In genomic region chr2:52499849-52500262, GRCm38 (mm10) we compare ENCODE assay signal across 9 mouse cellular contexts.
DNase-seq lines count a peak whose midpoint lies in the region; ATAC-seq and TF ChIP-seq lines count a peak whose summit lies in the region.
"Had no signal": no experiment of that assay in that cellular context is flagged by ENCODE, and none has a peak within 500 bp of the region (broad histone marks: within the 10 kb centered on the region; RNA-seq: fewer than 3 reads in every experiment).

No protein-coding gene starts in this region.

- H3K36me3 ChIP-seq in hindbrain, postnatal 0 days (ENCODE audit: insufficient read depth, low read length) = no peaks in the 10 kb centered on the region
- H3K36me3 ChIP-seq: G1E had no signal

- no peak for TF ChIP-seq CTCF in hindbrain, postnatal 0 days (IDR thresholded peaks at IDR 0.05; ENCODE audit: low read depth)

- 40% methylated on average over 6 of the region's 6 CpGs for WGBS in hindbrain, postnatal 0 days

- ATAC-seq in hindbrain, postnatal 0 days = peak; percentile 65

- peak overlapping the region; percentile 15; the same call in 1 of the 2 replicates for H3K27ac ChIP-seq in hindbrain, postnatal 0 days

- no peak overlapping the region for H3K9ac ChIP-seq in hindbrain, postnatal 0 days (replicated peaks; ENCODE audit: low read length)

- H3K9me3 ChIP-seq in hindbrain, postnatal 0 days (ENCODE audit: low read length) = no peaks in the 10 kb centered on the region
- H3K9me3 ChIP-seq: G1E had no signal

- H3K4me2 ChIP-seq in hindbrain, postnatal 0 days (ENCODE audit: low read depth, low read length) = no peak overlapping the region

- intact Hi-C loops in heart, postnatal 25 days (cut with DNase I) = no loop called here

- no peak overlapping the region for H3K4me3 ChIP-seq in hindbrain, postnatal 0 days (ENCODE audit: low read length)

- peak; percentile 55 to 71 for DNase-seq in heart, adult 9 months (ENCODE audit: low spot score in 2 of 2)
- no peak for DNase-seq in heart, postnatal 25 days (ENCODE audit: low spot score)
- peak; percentile 67 for DNase-seq in right cerebral cortex, adult 18-20 months
- no peak for DNase-seq in right cerebral cortex, postnatal 14 days
- peak; percentile 52 for DNase-seq in hindbrain, postnatal 0 days (ENCODE audit: low spot score)
- peak; percentile 85 for DNase-seq in skeletal muscle tissue, adult 2 months (ENCODE audit: low read depth, low spot score)
- no peak for DNase-seq in thymus, postnatal 0 days (ENCODE audit: low spot score)
- DNase-seq in embryo, embryonic 11 days = no peak

- H3K27me3 ChIP-seq in hindbrain, postnatal 0 days (ENCODE audit: insufficient read depth, low read length) = no peaks in the 10 kb centered on the region

- no peaks in the 10 kb centered on the region for H3K4me1 ChIP-seq in hindbrain, postnatal 0 days (ENCODE audit: insufficient read depth, low read length)

Comparison
In these comparisons a context has a peak if more than half of its experiments do, and no peak if none do; other contexts are left out.
1. DNase-seq: peak in heart, adult 9 months (2 of 2), right cerebral cortex, adult 18-20 months (single experiment), hindbrain, postnatal 0 days (single experiment) and skeletal muscle tissue, adult 2 months (single experiment); none in heart, postnatal 25 days (single experiment), right cerebral cortex, postnatal 14 days (single experiment), thymus, postnatal 0 days (single experiment) and embryo, embryonic 11 days (single experiment).